Mouse (Mus musculus) lung, adult 2 months (tissue): ENCODE results near the gene Plekha3.

Source experiments
- CTCF ChIP-seq: fragments of 200-500 bp; IDR thresholded peaks from 2 replicates; pipeline ENCODE4 v1.5.1; 2011; ENCODE audit warnings: mild to moderate bottlenecking, low read length, control low read depth; ENCODE audit not compliant: insufficient read depth
- POLR2A ChIP-seq: fragments of 200-500 bp; IDR thresholded peaks from 2 replicates; pipeline ENCODE4 v1.6.1; 2011; ENCODE audit warnings: low read depth, mild to moderate bottlenecking, control low read depth, low read length, borderline replicate concordance; ENCODE audit errors: extremely low read depth

DNA sequence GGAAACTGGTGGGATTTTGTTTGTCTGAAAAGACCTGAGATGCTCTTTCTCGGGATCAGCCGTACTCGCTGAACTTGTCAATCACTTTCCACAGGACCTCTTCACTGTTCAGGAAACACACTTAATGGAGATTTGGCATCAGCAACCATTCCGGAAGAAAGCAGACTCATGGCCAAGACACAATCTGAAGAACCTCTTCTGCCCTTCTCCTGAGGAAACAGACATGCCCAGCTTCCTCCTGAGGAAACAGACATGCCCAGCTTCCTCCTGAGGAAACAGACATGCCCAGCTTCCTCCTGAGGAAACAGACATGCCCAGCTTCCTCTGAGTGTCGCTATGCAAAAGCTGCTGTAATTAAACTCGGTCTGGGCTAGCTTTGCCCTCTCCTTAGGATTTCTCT is 20.2 kb downstream of the Plekha3 start:
- TF ChIP-seq POLR2A = no peak
- no peak for TF ChIP-seq CTCF
